ENCODE assay signal across 11 mouse cellular contexts in genomic region chr12:15698042-15698771, GRCm38 (mm10).
DNase-seq lines count a peak whose midpoint lies in the region; ATAC-seq and TF ChIP-seq lines count a peak whose summit lies in the region.
"Had no signal": no experiment of that assay in that cellular context is flagged by ENCODE, and none has a peak within 500 bp of the region (broad histone marks: within the 10 kb centered on the region; RNA-seq: fewer than 3 reads in every experiment).

No protein-coding gene starts in this region.

- H3K27me3 ChIP-seq in lung, postnatal 0 days (replicated peaks; ENCODE audit: insufficient read depth, low read length): no peaks in the 10 kb centered on the region
- H3K27me3 ChIP-seq in kidney, embryonic 14.5 days (ENCODE audit: control insufficient read depth, insufficient read depth, low read length): no peaks in the 10 kb centered on the region
- H3K27me3 ChIP-seq: hindbrain, embryonic 15.5 days; neural tube, embryonic 13.5 days had no signal

- no peak overlapping the region for H3K4me2 ChIP-seq in lung, postnatal 0 days (replicated peaks; ENCODE audit: low read depth, low read length)
- no peak overlapping the region for H3K4me2 ChIP-seq in kidney, embryonic 14.5 days (replicated peaks; ENCODE audit: low read depth, low read length)
- H3K4me2 ChIP-seq: hindbrain, embryonic 15.5 days; neural tube, embryonic 13.5 days had no signal

- no peaks in the 10 kb centered on the region for H3K36me3 ChIP-seq in lung, postnatal 0 days (ENCODE audit: insufficient read depth, low read length)
- H3K36me3 ChIP-seq in kidney, embryonic 14.5 days (ENCODE audit: control insufficient read depth, insufficient read depth, low read length): no peaks in the 10 kb centered on the region
- H3K36me3 ChIP-seq: hindbrain, embryonic 15.5 days; neural tube, embryonic 13.5 days had no signal

- H3K4me1 ChIP-seq in lung, postnatal 0 days (ENCODE audit: insufficient read depth, low read depth, low read length): no peaks in the 10 kb centered on the region; the same call in 1 of the 2 replicates
- H3K4me1 ChIP-seq in kidney, embryonic 14.5 days (ENCODE audit: control insufficient read depth, insufficient read depth, low read length): peaks cover 18% of the 10 kb centered on the region
- H3K4me1 ChIP-seq: hindbrain, embryonic 15.5 days; neural tube, embryonic 13.5 days had no signal

- no peak overlapping the region for H3K4me3 ChIP-seq in lung, postnatal 0 days (ENCODE audit: low read depth, low read length)
- H3K4me3 ChIP-seq in kidney, embryonic 14.5 days (ENCODE audit: low read length): no peak overlapping the region
- H3K4me3 ChIP-seq: erythroblast, embryonic 14.5 days; hindbrain, embryonic 15.5 days; neural tube, embryonic 13.5 days had no signal

- no peak overlapping the region for H3K9ac ChIP-seq in lung, postnatal 0 days (replicated peaks; ENCODE audit: low read depth)
- H3K9ac ChIP-seq in kidney, embryonic 14.5 days (ENCODE audit: low read depth, low read length): no peak overlapping the region
- H3K9ac ChIP-seq: hindbrain, embryonic 15.5 days; neural tube, embryonic 13.5 days had no signal

- TF ChIP-seq CTCF in lung, postnatal 0 days (IDR thresholded peaks at IDR 0.05): no peak

- 42% methylated on average over 6 of the region's 6 CpGs for WGBS in lung, postnatal 0 days
- WGBS in kidney, embryonic 14.5 days: 21% methylated on average over 6 of the region's 6 CpGs

- no peaks in the 10 kb centered on the region for H3K9me3 ChIP-seq in lung, postnatal 0 days (ENCODE audit: low read length)
- H3K9me3 ChIP-seq in kidney, embryonic 14.5 days (ENCODE audit: control insufficient read depth, low read length): no peaks in the 10 kb centered on the region
- H3K9me3 ChIP-seq: hindbrain, embryonic 15.5 days; neural tube, embryonic 13.5 days had no signal

- H3K27ac ChIP-seq in lung, postnatal 0 days (ENCODE audit: low read length): peak overlapping the region; percentile 4; the same call in 1 of the 2 replicates
- peak overlapping the region; percentile 77 for H3K27ac ChIP-seq in kidney, embryonic 14.5 days (ENCODE audit: low read depth, low read length)
- H3K27ac ChIP-seq: hindbrain, embryonic 15.5 days; neural tube, embryonic 13.5 days had no signal

- no peak for TF ChIP-seq EP300 in lung, postnatal 0 days (IDR thresholded peaks at IDR 0.05)

- ATAC-seq in lung, postnatal 0 days: peak; percentile 35
- peak; percentile 96 for ATAC-seq in kidney, embryonic 14.5 days (ENCODE audit: low FRiP score, low TSS enrichment)

- DNase-seq in lung, postnatal 0 days (ENCODE audit: low spot score): peak; percentile 29
- no peak for DNase-seq in lung, postnatal 10 days
- DNase-seq in heart, adult 8-10 months (ENCODE audit: low spot score): peak; percentile 77
- DNase-seq in testis, postnatal 10 days (ENCODE audit: low spot score): peak; percentile 37
- DNase-seq in Muller cell, postnatal 12 days (ENCODE audit: inconsistent ontology term): no peak
- no peak for DNase-seq in urinary bladder, adult 2 months (ENCODE audit: low spot score)
- DNase-seq in thymus, postnatal 4 days: no peak

Comparison
In these comparisons a context has a peak if more than half of its experiments do, and no peak if none do; other contexts are left out.
1. DNase-seq: peak in lung, postnatal 0 days (single experiment), heart, adult 8-10 months (single experiment) and testis, postnatal 10 days (single experiment); none in lung, postnatal 10 days (single experiment), Muller cell, postnatal 12 days (single experiment), urinary bladder, adult 2 months (single experiment) and thymus, postnatal 4 days (single experiment).